Mouse (Mus musculus): ENCODE data around the gene Ctnna3. TPM values are rescaled to one million over a fixed set of nuclear protein-coding genes. Genes with fewer than 3 reads are reported as not detected.

Ctnna3 gene
- polyA plus RNA-seq, 1 experiment from 2014 or later, result not detected

DNA sequence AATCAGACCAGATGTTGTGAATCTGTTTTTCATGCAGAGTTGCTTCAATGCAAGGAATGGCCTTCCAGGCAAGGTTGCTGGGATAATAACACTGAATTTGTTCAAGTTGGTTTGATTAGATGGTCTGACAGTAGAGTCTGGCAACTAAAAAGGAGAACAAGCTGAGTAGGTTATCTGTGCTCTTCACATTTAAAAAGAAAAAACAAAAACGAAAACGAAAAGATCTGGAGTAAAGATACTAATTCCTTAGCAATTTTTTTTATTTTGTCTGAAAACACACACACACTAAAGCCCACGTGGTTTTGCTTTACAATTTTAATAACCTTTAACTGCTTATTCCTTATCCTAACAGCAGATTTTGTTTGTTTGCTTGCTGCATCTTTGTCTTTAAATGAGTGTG lies 1141.4 kb downstream of the Ctnna3 start:
- Histone ChIP-seq H3K9me3 (ENCODE audit: control insufficient read depth, low read length) (no peaks in the 10 kb centered on the region), H3K27ac (ENCODE audit: low read depth, low read length) (no peak overlapping the region), H3K4me2 (ENCODE audit: low read depth, low read length, severe bottlenecking) (no peak overlapping the region), H3K9ac (ENCODE audit: low read length) (no peak overlapping the region), H3K4me3 (ENCODE audit: low read depth, low read length) (no peak overlapping the region), H3K36me3 (ENCODE audit: control insufficient read depth, insufficient read depth, low read length) (no peaks in the 10 kb centered on the region), H3K27me3 (ENCODE audit: control insufficient read depth, insufficient read depth, low read length) (no peaks in the 10 kb centered on the region), H3K4me1 (replicated peaks; ENCODE audit: control insufficient read depth, insufficient read depth, low read length) (no peaks in the 10 kb centered on the region)
- WGBS, result 83% methylated on average over 3 of the region's 3 CpGs
- ATAC-seq (replicated peaks; ENCODE audit: low FRiP score) (no peak), DNase-seq (ENCODE audit: low spot score) (no peak)

DNA sequence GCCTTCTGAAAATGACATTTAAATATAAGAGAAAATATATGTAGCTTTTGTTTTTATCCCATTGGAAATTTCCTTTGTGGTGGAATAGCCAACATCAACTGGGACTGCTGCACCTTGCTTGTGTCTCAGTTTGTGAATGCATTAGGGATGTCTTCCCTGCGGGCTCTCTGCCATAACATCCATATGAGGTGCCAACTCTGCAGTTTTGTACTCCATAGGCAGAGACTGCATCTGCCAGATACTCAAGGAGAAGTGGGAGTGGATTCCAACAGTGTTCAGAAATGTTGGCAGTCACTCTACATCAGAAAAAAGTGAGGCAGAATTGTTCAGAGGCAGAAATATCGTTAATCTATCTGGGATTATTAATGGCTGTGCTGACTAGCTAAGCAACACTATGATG lies 1158.2 kb downstream of the Ctnna3 start:
- Histone ChIP-seq H3K9me3 (ENCODE audit: control insufficient read depth, low read length) (no peaks in the 10 kb centered on the region), H3K9ac (ENCODE audit: low read length) (no peak overlapping the region), H3K4me3 (ENCODE audit: low read depth, low read length) (no peak overlapping the region), H3K27me3 (ENCODE audit: control insufficient read depth, insufficient read depth, low read length) (no peaks in the 10 kb centered on the region), H3K27ac (ENCODE audit: low read depth, low read length) (no peak overlapping the region), H3K36me3 (ENCODE audit: control insufficient read depth, insufficient read depth, low read length) (no peaks in the 10 kb centered on the region), H3K4me2 (ENCODE audit: low read depth, low read length, severe bottlenecking) (no peak overlapping the region), H3K4me1 (replicated peaks; ENCODE audit: control insufficient read depth, insufficient read depth, low read length) (no peaks in the 10 kb centered on the region)
- WGBS, result 83% methylated on average over 2 of the region's 2 CpGs
- DNase-seq (ENCODE audit: low spot score) (no peak), ATAC-seq (replicated peaks; ENCODE audit: low FRiP score) (no peak)

DNA sequence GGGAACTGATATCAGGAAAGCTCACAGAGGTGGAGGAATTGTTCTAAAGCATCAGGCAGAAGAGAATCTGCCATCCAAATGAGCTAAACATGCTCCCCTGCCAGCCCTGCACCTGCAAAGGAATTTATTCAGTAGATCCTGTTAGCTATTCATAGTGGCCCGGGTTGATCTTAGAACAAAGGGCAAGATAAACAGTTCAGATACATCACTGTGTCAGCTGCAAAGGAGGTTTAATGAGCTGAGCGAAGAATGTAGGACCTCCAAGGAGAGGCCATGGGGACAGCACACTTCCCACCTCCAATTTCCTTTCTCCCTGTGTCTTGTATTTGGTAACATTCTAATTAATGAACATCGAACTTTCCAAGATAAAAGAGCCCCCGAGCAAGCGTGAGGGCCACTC lies 1206.9 kb downstream of the Ctnna3 start:
- WGBS, result 23% methylated on average over 5 of the region's 5 CpGs
- no peak overlapping the region for H3K4me2 ChIP-seq (ENCODE audit: low read depth, low read length, severe bottlenecking)
- no peaks in the 10 kb centered on the region for H3K4me1 ChIP-seq (replicated peaks; ENCODE audit: control insufficient read depth, insufficient read depth, low read length)
- no peaks in the 10 kb centered on the region for H3K36me3 ChIP-seq (ENCODE audit: control insufficient read depth, insufficient read depth, low read length)
- DNase-seq (ENCODE audit: low spot score), result no peak
- no peak for ATAC-seq (replicated peaks; ENCODE audit: low FRiP score)
- H3K9ac ChIP-seq (ENCODE audit: low read length), result no peak overlapping the region
- no peak overlapping the region for H3K4me3 ChIP-seq (ENCODE audit: low read depth, low read length)
- no peaks in the 10 kb centered on the region for H3K9me3 ChIP-seq (ENCODE audit: control insufficient read depth, low read length)
- no peaks in the 10 kb centered on the region for H3K27me3 ChIP-seq (ENCODE audit: control insufficient read depth, insufficient read depth, low read length)
- H3K27ac ChIP-seq (ENCODE audit: low read depth, low read length), result no peak overlapping the region

DNA sequence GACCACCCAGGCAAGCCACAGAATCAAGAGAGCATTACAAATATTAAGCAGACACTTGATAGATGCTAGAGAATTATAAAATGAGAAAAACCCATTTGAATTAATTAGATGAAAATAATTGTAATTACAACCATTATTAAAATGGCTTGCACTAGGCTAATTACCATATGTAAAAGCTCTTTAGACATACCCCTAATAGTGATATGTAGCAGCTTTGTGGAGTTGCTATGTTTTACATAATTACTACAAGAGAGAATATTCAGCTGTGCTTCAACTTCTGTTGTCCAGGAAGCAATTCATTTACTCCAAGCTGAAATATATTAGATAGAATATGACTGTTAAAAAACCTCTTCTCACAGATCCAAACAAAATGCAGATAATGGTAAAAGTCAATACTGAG lies 1209.2 kb downstream of the Ctnna3 start:
- H3K4me1 ChIP-seq (replicated peaks; ENCODE audit: control insufficient read depth, insufficient read depth, low read length), result no peaks in the 10 kb centered on the region
- DNase-seq (ENCODE audit: low spot score) (no peak), ATAC-seq (replicated peaks; ENCODE audit: low FRiP score) (no peak)
- H3K9me3 ChIP-seq (ENCODE audit: control insufficient read depth, low read length), result no peaks in the 10 kb centered on the region
- H3K4me2 ChIP-seq (ENCODE audit: low read depth, low read length, severe bottlenecking), result no peak overlapping the region
- H3K9ac ChIP-seq (ENCODE audit: low read length), result no peak overlapping the region
- H3K4me3 ChIP-seq (ENCODE audit: low read depth, low read length), result no peak overlapping the region
- no peaks in the 10 kb centered on the region for H3K36me3 ChIP-seq (ENCODE audit: control insufficient read depth, insufficient read depth, low read length)
- H3K27me3 ChIP-seq (ENCODE audit: control insufficient read depth, insufficient read depth, low read length), result no peaks in the 10 kb centered on the region
- no peak overlapping the region for H3K27ac ChIP-seq (ENCODE audit: low read depth, low read length)

DNA sequence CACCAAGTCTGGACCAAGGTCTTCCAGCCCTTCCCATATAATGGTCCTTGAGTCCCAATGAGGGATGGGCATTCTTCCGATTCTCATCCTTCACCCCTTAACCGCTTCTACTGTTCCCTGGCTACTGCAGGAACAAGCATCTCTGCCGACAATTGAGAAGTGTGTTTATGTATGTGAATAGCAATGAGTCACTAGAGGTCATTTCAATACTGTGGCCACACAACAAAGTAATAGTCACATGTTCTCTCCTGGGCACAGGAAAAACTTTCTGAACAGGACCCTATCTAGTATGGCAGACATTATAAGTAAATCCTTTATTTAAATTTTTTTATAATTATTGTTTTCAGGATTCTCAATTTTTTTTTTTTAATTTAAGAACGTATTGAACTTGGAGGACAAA lies 1211.2 kb downstream of the Ctnna3 start:
- DNase-seq (ENCODE audit: low spot score) (no peak), ATAC-seq (replicated peaks; ENCODE audit: low FRiP score) (no peak)
- no peak overlapping the region for H3K9ac ChIP-seq (ENCODE audit: low read length)
- no peak overlapping the region for H3K27ac ChIP-seq (ENCODE audit: low read depth, low read length)
- H3K9me3 ChIP-seq (ENCODE audit: control insufficient read depth, low read length), result no peaks in the 10 kb centered on the region
- no peaks in the 10 kb centered on the region for H3K4me1 ChIP-seq (replicated peaks; ENCODE audit: control insufficient read depth, insufficient read depth, low read length)
- WGBS, result 83% methylated on average over 4 of the region's 4 CpGs
- no peak overlapping the region for H3K4me3 ChIP-seq (ENCODE audit: low read depth, low read length)
- H3K4me2 ChIP-seq (ENCODE audit: low read depth, low read length, severe bottlenecking), result no peak overlapping the region
- no peaks in the 10 kb centered on the region for H3K36me3 ChIP-seq (ENCODE audit: control insufficient read depth, insufficient read depth, low read length)
- no peaks in the 10 kb centered on the region for H3K27me3 ChIP-seq (ENCODE audit: control insufficient read depth, insufficient read depth, low read length)

DNA sequence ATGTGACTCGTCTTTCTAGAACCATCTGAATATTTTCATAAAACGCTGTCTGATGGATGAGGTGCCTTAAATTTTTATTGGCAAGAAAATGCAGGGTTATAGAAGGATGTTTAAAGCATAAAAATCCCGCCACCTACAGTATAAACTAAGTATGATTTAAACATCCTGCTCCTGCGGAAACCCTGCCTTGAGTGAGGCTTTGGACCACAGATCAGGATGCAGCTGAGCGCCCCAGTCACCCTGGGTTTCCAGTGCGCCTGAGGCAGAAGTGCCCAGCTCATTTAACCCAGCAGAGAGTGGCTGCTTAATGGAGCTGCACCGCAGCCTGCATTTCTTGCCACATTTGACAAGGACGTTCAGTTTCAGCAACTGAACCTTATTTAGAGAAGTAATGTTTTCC lies 1211.7 kb downstream of the Ctnna3 start:
- H3K9ac ChIP-seq (ENCODE audit: low read length), result no peak overlapping the region
- ATAC-seq (replicated peaks; ENCODE audit: low FRiP score) (no peak), DNase-seq (ENCODE audit: low spot score) (no peak)
- no peaks in the 10 kb centered on the region for H3K36me3 ChIP-seq (ENCODE audit: control insufficient read depth, insufficient read depth, low read length)
- no peak overlapping the region for H3K4me3 ChIP-seq (ENCODE audit: low read depth, low read length)
- no peaks in the 10 kb centered on the region for H3K9me3 ChIP-seq (ENCODE audit: control insufficient read depth, low read length)
- no peak overlapping the region for H3K4me2 ChIP-seq (ENCODE audit: low read depth, low read length, severe bottlenecking)
- H3K4me1 ChIP-seq (replicated peaks; ENCODE audit: control insufficient read depth, insufficient read depth, low read length), result no peaks in the 10 kb centered on the region
- H3K27ac ChIP-seq (ENCODE audit: low read depth, low read length), result no peak overlapping the region
- WGBS, result 66% methylated on average over 8 of the region's 8 CpGs
- no peaks in the 10 kb centered on the region for H3K27me3 ChIP-seq (ENCODE audit: control insufficient read depth, insufficient read depth, low read length)

DNA sequence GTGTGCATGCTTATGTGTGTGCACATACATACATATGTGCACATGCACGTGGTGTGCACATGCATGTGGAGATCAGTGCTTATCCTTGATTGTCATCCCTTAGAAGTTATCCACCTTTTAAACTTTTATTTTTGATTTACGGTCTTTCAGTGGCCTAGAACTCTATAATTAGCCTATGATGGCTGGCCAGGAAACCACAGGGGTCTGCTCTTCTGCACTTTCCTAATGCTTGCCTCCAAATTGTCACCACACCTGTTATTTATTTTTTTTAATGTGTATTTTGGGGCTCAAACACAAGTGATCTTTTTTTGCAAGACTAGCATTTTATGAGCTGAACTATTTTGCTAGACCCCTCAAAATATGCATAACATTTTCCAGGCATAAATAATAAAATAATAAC lies 1214.1 kb downstream of the Ctnna3 start:
- 79% methylated on average over 2 of the region's 2 CpGs for WGBS
- no peaks in the 10 kb centered on the region for H3K4me1 ChIP-seq (replicated peaks; ENCODE audit: control insufficient read depth, insufficient read depth, low read length)
- no peak overlapping the region for H3K9ac ChIP-seq (ENCODE audit: low read length)
- H3K27me3 ChIP-seq (ENCODE audit: control insufficient read depth, insufficient read depth, low read length), result no peaks in the 10 kb centered on the region
- ATAC-seq (replicated peaks; ENCODE audit: low FRiP score) (no peak), DNase-seq (ENCODE audit: low spot score) (no peak)
- H3K4me2 ChIP-seq (ENCODE audit: low read depth, low read length, severe bottlenecking), result no peak overlapping the region
- H3K36me3 ChIP-seq (ENCODE audit: control insufficient read depth, insufficient read depth, low read length), result no peaks in the 10 kb centered on the region
- no peaks in the 10 kb centered on the region for H3K9me3 ChIP-seq (ENCODE audit: control insufficient read depth, low read length)
- H3K4me3 ChIP-seq (ENCODE audit: low read depth, low read length), result no peak overlapping the region
- no peak overlapping the region for H3K27ac ChIP-seq (ENCODE audit: low read depth, low read length)

DNA sequence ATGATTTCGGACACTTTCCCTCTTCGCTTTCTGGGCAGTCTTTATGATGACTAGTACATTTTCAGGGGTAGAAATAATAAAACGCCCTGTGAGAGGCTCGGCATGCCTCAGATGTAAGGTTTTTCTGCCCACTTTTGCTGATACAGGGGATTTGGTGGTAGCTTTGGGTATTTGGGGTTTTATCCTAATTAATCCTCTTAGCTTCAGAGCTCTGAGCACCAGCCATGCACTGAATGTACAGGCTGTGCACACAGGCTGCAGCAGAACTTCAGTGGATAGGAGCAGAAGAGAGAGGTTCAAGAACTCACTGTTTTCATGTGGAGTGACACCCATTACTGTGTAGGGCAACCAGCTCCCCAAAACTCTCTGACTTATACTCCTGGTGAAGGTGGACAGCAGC lies 1231.3 kb downstream of the Ctnna3 start:
- ATAC-seq (replicated peaks; ENCODE audit: low FRiP score) (0 out of 2 replicates have a peak, but pooled peaks have one; percentile 46), DNase-seq (ENCODE audit: low spot score) (no peak)
- no peak overlapping the region for H3K27ac ChIP-seq (ENCODE audit: low read depth, low read length)
- 38% methylated on average over 4 of the region's 4 CpGs for WGBS
- no peak overlapping the region for H3K9ac ChIP-seq (ENCODE audit: low read length)
- no peaks in the 10 kb centered on the region for H3K27me3 ChIP-seq (ENCODE audit: control insufficient read depth, insufficient read depth, low read length)
- no peaks in the 10 kb centered on the region for H3K36me3 ChIP-seq (ENCODE audit: control insufficient read depth, insufficient read depth, low read length)
- H3K9me3 ChIP-seq (ENCODE audit: control insufficient read depth, low read length), result no peaks in the 10 kb centered on the region
- no peak overlapping the region for H3K4me2 ChIP-seq (ENCODE audit: low read depth, low read length, severe bottlenecking)
- H3K4me3 ChIP-seq (ENCODE audit: low read depth, low read length), result no peak overlapping the region
- no peaks in the 10 kb centered on the region for H3K4me1 ChIP-seq (replicated peaks; ENCODE audit: control insufficient read depth, insufficient read depth, low read length)

DNA sequence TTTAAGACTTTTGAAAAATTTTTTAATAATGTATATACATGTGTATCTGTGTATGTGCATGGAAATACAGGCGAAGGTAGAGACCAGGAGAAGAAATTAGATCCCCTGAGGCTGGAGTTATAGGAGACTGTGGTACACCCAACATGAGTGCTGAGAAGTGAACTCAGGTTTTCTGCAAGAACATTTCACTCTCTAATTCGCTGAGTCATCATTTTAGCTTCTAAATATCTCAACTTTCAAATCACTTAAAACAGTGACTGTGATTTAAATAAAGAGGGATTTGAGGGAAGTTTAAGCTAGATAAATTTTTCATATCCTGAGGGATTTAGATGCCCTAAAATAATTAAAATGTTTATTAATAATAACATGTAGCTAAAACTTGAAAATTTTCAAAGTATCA lies 1241.6 kb downstream of the Ctnna3 start:
- H3K9ac ChIP-seq (ENCODE audit: low read length), result no peak overlapping the region
- H3K27ac ChIP-seq (ENCODE audit: low read depth, low read length), result no peak overlapping the region
- H3K4me3 ChIP-seq (ENCODE audit: low read depth, low read length), result no peak overlapping the region
- no peaks in the 10 kb centered on the region for H3K36me3 ChIP-seq (ENCODE audit: control insufficient read depth, insufficient read depth, low read length)
- H3K4me2 ChIP-seq (ENCODE audit: low read depth, low read length, severe bottlenecking), result no peak overlapping the region
- no peaks in the 10 kb centered on the region for H3K9me3 ChIP-seq (ENCODE audit: control insufficient read depth, low read length)
- ATAC-seq (replicated peaks; ENCODE audit: low FRiP score) (no peak), DNase-seq (ENCODE audit: low spot score) (no peak)
- 83% methylated on average over 2 of the region's 2 CpGs for WGBS
- H3K27me3 ChIP-seq (ENCODE audit: control insufficient read depth, insufficient read depth, low read length), result no peaks in the 10 kb centered on the region
- no peaks in the 10 kb centered on the region for H3K4me1 ChIP-seq (replicated peaks; ENCODE audit: control insufficient read depth, insufficient read depth, low read length)

Data from forebrain, embryonic 11.5 days (tissue).